Mouse (Mus musculus) limb, embryonic 11.5 days (tissue): ENCODE results near the gene Cfdp1. TPM values are rescaled to one million over a fixed set of nuclear protein-coding genes. Genes with fewer than 3 reads are reported as not detected.
A peak's percentile ranks its signal among the peaks of the same experiment; 100 is the strongest.

Source experiments
- ATAC-seq: fragments of 200-750 bp; cut with Nextera tagmentation; 2 replicates; pipeline ENCODE4 v1.8.0; 2017; ENCODE audit warnings: low read depth; ENCODE audit not compliant: insufficient number of reproducible peaks, low FRiP score, low TSS enrichment
- DNase-seq: peaks from one replicate; pipeline ENCODE4 v3.0.0-alpha.2; 2015; ENCODE audit warnings: low spot score
- H3K27ac ChIP-seq: fragments of 300-500 bp; sonication (generic); replicated peaks from 2 replicates; pipeline ENCODE4 v1.5.1; 2014; ENCODE audit warnings: low read depth, mild to moderate bottlenecking, low read length
- H3K27me3 ChIP-seq: fragments of 300-500 bp; sonication (generic); 2 replicates; pipeline ENCODE4 v1.6.1; 2014; ENCODE audit warnings: mild to moderate bottlenecking, low read length, mixed read lengths; ENCODE audit not compliant: control insufficient read depth, insufficient read depth
- H3K36me3 ChIP-seq: fragments of 300-500 bp; sonication (generic); 2 replicates; pipeline ENCODE4 v1.6.1; 2014; ENCODE audit warnings: mild to moderate bottlenecking, low read length, moderate library complexity, mixed read lengths; ENCODE audit not compliant: control insufficient read depth, insufficient read depth
- H3K4me1 ChIP-seq: fragments of 300-500 bp; sonication (generic); 2 replicates; pipeline ENCODE4 v1.6.1; 2014; ENCODE audit warnings: low read length, mixed read lengths; ENCODE audit not compliant: control insufficient read depth, insufficient read depth
- H3K4me2 ChIP-seq: fragments of 300-500 bp; sonication (generic); 2 replicates; pipeline ENCODE4 v1.6.1; 2014; ENCODE audit warnings: low read depth, mild to moderate bottlenecking, moderate library complexity; ENCODE audit not compliant: severe bottlenecking
- H3K4me3 ChIP-seq: fragments of 300-500 bp; sonication (generic); 2 replicates; pipeline ENCODE4 v1.5.1; 2014; ENCODE audit warnings: low read depth, low read length
- H3K9ac ChIP-seq: fragments of 300-500 bp; sonication (generic); 2 replicates; pipeline ENCODE4 v1.6.1; 2014; ENCODE audit warnings: mild to moderate bottlenecking, low read length
- H3K9me3 ChIP-seq: fragments of 300-500 bp; sonication (generic); 2 replicates; pipeline ENCODE4 v1.6.1; 2016; ENCODE audit warnings: low read length; ENCODE audit not compliant: control insufficient read depth
- WGBS: fragments of 180-500 bp; shearing (Covaris S2); extraction: QIAGEN DNeasy Blood & Tissue Kit; methylation state at CpG from one replicate; pipeline ENCODE4 v1.1.7; 2014; 5-methylcytosine and 5-hydroxymethylcytosine counted together
- polyA plus RNA-seq: library from polyadenylated mRNA; unstranded; fragments of >200 nt; fragmentation: Nextera tagmentation; extraction: Ambion mirVana; gene quantifications from 2 replicates; pipeline ENCODE4 v1.2.1, GENCODE M21; 2014

The Cfdp1 gene
- polyA plus RNA-seq: 268 TPM in 2 replicates

DNA sequence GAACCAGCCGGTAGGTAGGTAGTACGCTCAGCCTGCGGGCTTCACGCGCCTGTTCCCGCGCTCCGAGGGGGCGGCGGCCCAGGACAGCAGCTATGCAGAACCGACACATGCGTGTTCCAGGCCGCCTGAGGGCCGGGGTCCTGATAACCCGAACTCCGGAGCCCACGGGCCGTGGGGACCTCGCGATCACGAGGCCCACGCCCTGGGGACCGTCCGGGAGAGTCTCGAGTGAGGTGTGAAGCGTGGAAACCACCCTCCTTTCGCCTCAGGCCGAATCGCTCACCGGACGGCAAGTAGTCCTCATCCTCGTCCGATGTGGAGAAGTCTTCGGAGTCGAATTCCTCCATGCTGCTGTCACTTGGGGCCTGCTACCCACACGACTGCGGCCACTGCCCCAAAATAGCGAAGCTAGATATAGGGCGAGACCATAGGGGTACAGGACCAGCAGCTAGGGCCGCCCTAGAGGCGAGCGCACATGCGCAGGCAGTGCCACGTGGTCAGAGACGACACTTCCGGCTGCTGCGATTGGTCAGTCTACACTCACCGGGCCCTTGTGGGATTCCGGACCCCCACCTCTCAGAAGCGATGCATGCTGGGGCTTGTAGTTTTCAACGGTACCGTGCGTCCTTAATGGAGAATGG, at the start of gene Cfdp1:
Cfdp1 (minus strand) TSS at position 431 of the 641 bp plus-strand sequence.
- H3K27ac ChIP-seq: no peak within 1 kb of the TSS
- WGBS: under 1% methylated on average over 53 of the region's 53 CpGs
- H3K4me1 ChIP-seq: no peaks in the 10 kb centered on the region
- H3K27me3 ChIP-seq: no peaks in the 10 kb centered on the region
- DNase-seq (peak; percentile 97), ATAC-seq (peak; percentile 100)
- H3K4me2 ChIP-seq: peak within 1 kb of the TSS; percentile 79
- no peaks in the 10 kb centered on the region for H3K36me3 ChIP-seq
- no peaks in the 10 kb centered on the region for H3K9me3 ChIP-seq
- peak within 1 kb of the TSS; percentile 79 for H3K9ac ChIP-seq
- H3K4me3 ChIP-seq: peak within 1 kb of the TSS; percentile 96

GRCm38 (mm10) chr8:111902080-111902479, 48.0 kb upstream of the Cfdp1 start:
- no peak for ATAC-seq
- no peak for DNase-seq
- Histone ChIP-seq H3K4me2 (no peak overlapping the region), H3K9me3 (no peaks in the 10 kb centered on the region), H3K4me3 (no peak overlapping the region), H3K27ac (no peak overlapping the region), H3K4me1 (no peaks in the 10 kb centered on the region), H3K36me3 (no peaks in the 10 kb centered on the region), H3K9ac (no peak overlapping the region), H3K27me3 (no peaks in the 10 kb centered on the region)
- WGBS: 15% methylated on average over 5 of the region's 5 CpGs

DNA sequence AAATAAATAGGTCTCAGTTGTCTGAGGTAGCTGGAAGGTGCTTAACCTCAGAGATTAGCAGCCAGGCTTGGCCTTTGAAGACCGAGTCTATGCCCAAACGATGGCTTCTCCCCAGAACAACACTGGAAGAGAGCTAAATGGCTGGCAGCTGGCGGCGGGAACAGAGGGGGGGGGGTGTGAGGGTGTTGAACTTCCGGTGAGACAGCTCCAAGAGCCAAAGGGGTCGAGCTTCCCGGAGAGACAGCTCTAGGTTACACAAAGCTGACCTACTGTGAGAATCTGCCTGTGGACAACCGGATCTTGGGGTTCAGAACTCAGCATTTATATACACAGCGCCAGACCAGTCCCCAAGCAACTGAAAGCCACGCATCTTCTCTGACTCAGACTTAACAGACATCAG, 44.5 kb upstream of the Cfdp1 start:
- Histone ChIP-seq H3K4me3 (no peak overlapping the region), H3K9ac (no peak overlapping the region), H3K27ac (no peak overlapping the region), H3K36me3 (no peaks in the 10 kb centered on the region), H3K9me3 (no peaks in the 10 kb centered on the region), H3K4me1 (no peaks in the 10 kb centered on the region), H3K27me3 (no peaks in the 10 kb centered on the region), H3K4me2 (no peak overlapping the region)
- DNase-seq: no peak
- no peak for ATAC-seq
- 44% methylated on average over 10 of the region's 10 CpGs for WGBS

DNA sequence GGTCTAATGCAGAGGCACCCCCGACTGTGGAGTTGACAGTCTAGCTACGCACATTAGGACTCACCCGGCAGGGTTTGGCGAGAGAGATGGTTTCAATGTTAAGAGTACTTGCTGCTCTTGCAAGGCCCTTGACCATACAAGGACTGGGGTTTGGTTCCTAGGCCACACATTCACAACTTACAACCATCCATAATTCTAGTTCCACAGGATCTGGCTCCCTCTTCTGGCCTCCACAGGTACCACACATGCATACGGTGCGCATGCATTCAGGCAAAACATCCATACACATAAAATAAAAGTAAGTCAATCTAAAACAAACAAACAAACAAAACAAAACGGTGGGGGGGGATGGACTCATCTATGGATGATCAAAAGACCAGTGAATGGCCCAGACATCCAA, 40.9 kb upstream of the Cfdp1 start:
- Histone ChIP-seq H3K9me3 (no peaks in the 10 kb centered on the region), H3K27me3 (peaks cover 18% of the 10 kb centered on the region), H3K9ac (no peak overlapping the region), H3K36me3 (no peaks in the 10 kb centered on the region), H3K4me2 (no peak overlapping the region), H3K4me1 (peaks cover 7% of the 10 kb centered on the region), H3K27ac (no peak overlapping the region), H3K4me3 (no peak overlapping the region)
- 90% methylated on average over 7 of the region's 7 CpGs for WGBS
- DNase-seq: no peak
- no peak for ATAC-seq

DNA sequence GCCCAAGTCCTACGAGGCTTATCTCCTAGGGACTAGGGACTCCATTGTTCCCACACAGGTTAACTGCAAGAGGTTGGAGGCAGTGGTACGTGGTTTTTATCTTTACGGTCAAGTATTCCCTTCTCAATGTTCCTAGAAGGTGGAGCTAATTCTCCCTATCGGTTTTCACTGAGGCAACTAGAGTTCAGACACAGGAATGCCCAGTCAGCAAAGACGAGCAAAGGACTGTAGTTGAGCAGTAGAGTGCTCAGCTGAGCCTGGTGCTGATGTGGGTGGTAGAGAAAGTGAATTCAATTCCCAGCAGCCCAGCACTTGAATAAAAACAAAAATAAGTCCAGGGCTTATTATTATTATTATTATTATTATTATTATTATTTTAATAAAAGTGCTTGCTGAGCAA, 38.5 kb upstream of the Cfdp1 start:
- H3K27ac ChIP-seq: no peak overlapping the region
- H3K4me1 ChIP-seq: peaks cover 8% of the 10 kb centered on the region
- H3K4me3 ChIP-seq: no peak overlapping the region
- no peaks in the 10 kb centered on the region for H3K36me3 ChIP-seq
- H3K27me3 ChIP-seq: peaks cover 33% of the 10 kb centered on the region
- WGBS: 69% methylated on average over 5 of the region's 5 CpGs
- H3K4me2 ChIP-seq: no peak overlapping the region
- no peaks in the 10 kb centered on the region for H3K9me3 ChIP-seq
- ATAC-seq: no peak
- no peak overlapping the region for H3K9ac ChIP-seq
- DNase-seq: no peak

DNA sequence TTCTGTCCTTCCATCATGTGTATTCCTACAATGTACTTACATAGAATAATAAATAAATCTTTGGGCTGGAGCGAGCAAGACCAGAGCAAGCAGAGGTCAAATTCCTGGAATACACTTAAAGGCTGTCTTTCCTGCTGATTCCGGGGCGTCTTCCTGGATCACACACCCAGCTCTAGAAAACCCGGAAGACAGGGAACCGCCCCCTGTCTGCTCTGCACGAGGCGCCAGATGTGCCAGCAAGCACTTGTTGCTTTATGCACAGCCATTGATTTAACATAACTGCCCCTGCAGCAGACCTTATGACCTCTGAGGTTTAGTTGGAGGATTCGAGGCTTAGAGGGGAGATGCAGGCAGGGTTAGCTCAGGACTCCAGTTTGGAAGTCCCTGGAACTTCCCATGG, 37.9 kb upstream of the Cfdp1 start:
- no peak overlapping the region for H3K27ac ChIP-seq
- ATAC-seq (no peak), DNase-seq (no peak)
- 24% methylated on average over 8 of the region's 8 CpGs for WGBS
- no peak overlapping the region for H3K4me3 ChIP-seq
- no peak overlapping the region for H3K9ac ChIP-seq
- H3K36me3 ChIP-seq: no peaks in the 10 kb centered on the region
- peaks cover 8% of the 10 kb centered on the region for H3K4me1 ChIP-seq
- H3K4me2 ChIP-seq: no peak overlapping the region
- no peaks in the 10 kb centered on the region for H3K9me3 ChIP-seq
- peaks cover 33% of the 10 kb centered on the region for H3K27me3 ChIP-seq

GRCm38 (mm10) chr8:111890911-111891303, 36.8 kb upstream of the Cfdp1 start:
- Histone ChIP-seq H3K27me3 (peaks cover 33% of the 10 kb centered on the region), H3K9ac (no peak overlapping the region), H3K27ac (no peak overlapping the region), H3K4me2 (no peak overlapping the region), H3K4me1 (peaks cover 8% of the 10 kb centered on the region), H3K4me3 (no peak overlapping the region), H3K9me3 (no peaks in the 10 kb centered on the region), H3K36me3 (no peaks in the 10 kb centered on the region)
- 58% methylated on average over 6 of the region's 6 CpGs for WGBS
- DNase-seq (no peak), ATAC-seq (no peak)

GRCm38 (mm10) chr8:111889931-111890910, 36.1 kb upstream of the Cfdp1 start:
- H3K27ac ChIP-seq: no peak overlapping the region

More at GRCm38 (mm10) chr8:111889931-111890910, 36.1 kb upstream of the Cfdp1 start:
- ATAC-seq: no peak
- H3K4me2 ChIP-seq: peak overlapping the region; percentile 44
- no peaks in the 10 kb centered on the region for H3K9me3 ChIP-seq
- H3K27me3 ChIP-seq: peaks cover 33% of the 10 kb centered on the region
- peaks cover 8% of the 10 kb centered on the region for H3K4me1 ChIP-seq
- peak; percentile 41 for DNase-seq
- peak overlapping the region; percentile 23 for H3K4me3 ChIP-seq
- WGBS: 11% methylated on average over 85 of the region's 86 CpGs
- no peak overlapping the region for H3K9ac ChIP-seq
- H3K36me3 ChIP-seq: no peaks in the 10 kb centered on the region
